Comparison of ENCODE assay signal across 28 mouse cellular contexts in genomic region chr7:122492041-122492440, GRCm38 (mm10).
DNase-seq lines count a peak whose midpoint lies in the region; ATAC-seq and TF ChIP-seq lines count a peak whose summit lies in the region.
"Had no signal": no experiment of that assay in that cellular context is flagged by ENCODE, and none has a peak within 500 bp of the region (broad histone marks: within the 10 kb centered on the region; RNA-seq: fewer than 3 reads in every experiment).

No protein-coding gene starts in this region.

- no peak for TF ChIP-seq EP300 in lung, postnatal 0 days (IDR thresholded peaks at IDR 0.05)

- H3K4me3 ChIP-seq in lung, postnatal 0 days (ENCODE audit: low read depth, low read length), result no peak overlapping the region
- H3K4me3 ChIP-seq: forebrain, embryonic 13.5 days; heart, adult 2 months; heart, embryonic 12.5 days; hindbrain, embryonic 10.5 days; hindbrain, embryonic 15.5 days; intestine, embryonic 15.5 days; lung, embryonic 15.5 days; stomach, embryonic 15.5 days had no signal

- H3K27me3 ChIP-seq in lung, postnatal 0 days (replicated peaks; ENCODE audit: insufficient read depth, low read length), result no peaks in the 10 kb centered on the region
- H3K27me3 ChIP-seq: forebrain, embryonic 13.5 days; heart, embryonic 12.5 days; hindbrain, embryonic 15.5 days; intestine, embryonic 15.5 days; lung, embryonic 15.5 days; stomach, embryonic 15.5 days had no signal

- no peaks in the 10 kb centered on the region for H3K9me3 ChIP-seq in lung, postnatal 0 days (ENCODE audit: low read length)
- H3K9me3 ChIP-seq: forebrain, embryonic 13.5 days; heart, embryonic 12.5 days; hindbrain, embryonic 10.5 days; hindbrain, embryonic 15.5 days; intestine, embryonic 15.5 days; lung, embryonic 15.5 days; stomach, embryonic 15.5 days had no signal

- H3K9ac ChIP-seq in lung, postnatal 0 days (replicated peaks; ENCODE audit: low read depth), result no peak overlapping the region
- H3K9ac ChIP-seq: forebrain, embryonic 13.5 days; heart, embryonic 12.5 days; hindbrain, embryonic 15.5 days; intestine, embryonic 15.5 days; liver, embryonic 14.5 days; lung, embryonic 15.5 days; stomach, embryonic 15.5 days had no signal

- no peaks in the 10 kb centered on the region for H3K4me1 ChIP-seq in lung, postnatal 0 days (ENCODE audit: insufficient read depth, low read depth, low read length)
- H3K4me1 ChIP-seq: heart, embryonic 12.5 days; intestine, embryonic 15.5 days; lung, embryonic 15.5 days; stomach, embryonic 15.5 days had no signal

- H3K27ac ChIP-seq in lung, postnatal 0 days (ENCODE audit: low read length), result no peak overlapping the region
- H3K27ac ChIP-seq: forebrain, embryonic 13.5 days; heart, adult 2 months; hindbrain, embryonic 10.5 days; hindbrain, embryonic 15.5 days; intestine, embryonic 15.5 days; kidney, postnatal 0 days; liver, embryonic 14.5 days; lung, embryonic 15.5 days; stomach, embryonic 15.5 days had no signal

- TF ChIP-seq CTCF in lung, postnatal 0 days (IDR thresholded peaks at IDR 0.05), result no peak

- H3K36me3 ChIP-seq in lung, postnatal 0 days (ENCODE audit: insufficient read depth, low read length), result no peaks in the 10 kb centered on the region
- H3K36me3 ChIP-seq: heart, embryonic 12.5 days; hindbrain, embryonic 10.5 days; hindbrain, embryonic 15.5 days; intestine, embryonic 15.5 days; lung, embryonic 15.5 days; stomach, embryonic 15.5 days had no signal

- peak; percentile 60; the same call in 1 of the 2 replicates for ATAC-seq in lung, postnatal 0 days
- ATAC-seq: CD4-positive, CD25-positive, alpha-beta regulatory T cell, adult 4 months; forebrain, embryonic 13.5 days; intestine, embryonic 15.5 days; midbrain, embryonic 16.5 days had no signal

- WGBS in lung, postnatal 0 days, result 57% methylated on average over 8 of the region's 8 CpGs

- peak; percentile 12 for DNase-seq in lung, postnatal 0 days (ENCODE audit: low spot score)
- no peak for DNase-seq in lung, postnatal 36 days
- peak; percentile 21 for DNase-seq in ovary, postnatal 36 days (ENCODE audit: low spot score)
- DNase-seq in ovary, postnatal 10 days (ENCODE audit: low spot score), result no peak
- DNase-seq in gastrocnemius, postnatal 14 days, result peak; percentile 75
- DNase-seq in left cerebral cortex, adult 11 months (ENCODE audit: low spot score), result no peak
- no peak for DNase-seq in frontal cortex, postnatal 25 days (ENCODE audit: low spot score in 2 of 2)
- DNase-seq: adrenal gland, postnatal 25 days; cerebellum, adult 2 months; cerebellum, postnatal 25 days; heart, adult 2 months; kidney, adult 2 months; liver; retina, postnatal 1 day; right cerebral cortex, postnatal 14 days; thymus, postnatal 14 days had no signal

- intact Hi-C loops in gastrocnemius, postnatal 14 days (cut with DNase I; ENCODE audit: low total_unique reads), result no loop called here

- no peak overlapping the region for H3K4me2 ChIP-seq in lung, postnatal 0 days (replicated peaks; ENCODE audit: low read depth, low read length)
- H3K4me2 ChIP-seq: forebrain, embryonic 13.5 days; heart, embryonic 12.5 days; hindbrain, embryonic 15.5 days; intestine, embryonic 15.5 days; lung, embryonic 15.5 days; midbrain, embryonic 11.5 days; stomach, embryonic 15.5 days had no signal

Comparison
In these comparisons a context has a peak if more than half of its experiments do, and no peak if none do; other contexts are left out.
1. DNase-seq: peak in lung, postnatal 0 days (single experiment), ovary, postnatal 36 days (single experiment) and gastrocnemius, postnatal 14 days (single experiment); none in lung, postnatal 36 days (single experiment), ovary, postnatal 10 days (single experiment), left cerebral cortex, adult 11 months (single experiment) and frontal cortex, postnatal 25 days (0 of 2).